Mouse (Mus musculus) telencephalon, adult 2 months (tissue): ENCODE results near the gene Fbxw11.
"Not testable (repeated sequence)": the region's sequence is repeated elsewhere in the genome, so short reads cannot be mapped to it uniquely, and the experiment has no call there.

Source experiments
- DNase-seq: peaks from one replicate; pipeline ENCODE4 v3.0.0-alpha.2; 2011; ENCODE audit warnings: low read depth, low spot score

Fbxw11 gene

DNA sequence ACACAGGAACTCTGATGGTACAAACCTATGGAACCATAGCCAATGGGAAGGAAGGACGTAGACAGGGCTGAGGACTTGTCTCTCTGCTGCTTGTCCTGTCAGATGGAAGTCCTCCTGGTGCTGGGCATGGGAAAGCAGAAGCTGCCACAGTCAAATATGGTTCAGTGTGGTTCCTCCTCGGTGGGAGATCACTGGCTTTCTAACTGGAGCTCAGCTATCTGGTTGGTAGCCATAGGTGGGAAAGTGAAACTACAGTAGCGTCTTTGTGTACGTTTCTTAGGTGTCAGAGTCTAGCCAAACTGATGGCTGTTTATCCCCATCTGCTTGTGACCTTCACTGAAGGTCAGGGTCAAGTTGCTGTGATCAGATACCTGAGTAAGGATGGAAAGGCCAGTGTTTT is 29.0 kb downstream of the Fbxw11 start:
- DNase-seq: no peak

GRCm38 (mm10) chr11:32676777-32677176 is 34.3 kb downstream of the Fbxw11 start:
- peak; percentile 74 for DNase-seq

GRCm38 (mm10) chr11:32677811-32678210 is 35.3 kb downstream of the Fbxw11 start:
- DNase-seq: no peak

DNA sequence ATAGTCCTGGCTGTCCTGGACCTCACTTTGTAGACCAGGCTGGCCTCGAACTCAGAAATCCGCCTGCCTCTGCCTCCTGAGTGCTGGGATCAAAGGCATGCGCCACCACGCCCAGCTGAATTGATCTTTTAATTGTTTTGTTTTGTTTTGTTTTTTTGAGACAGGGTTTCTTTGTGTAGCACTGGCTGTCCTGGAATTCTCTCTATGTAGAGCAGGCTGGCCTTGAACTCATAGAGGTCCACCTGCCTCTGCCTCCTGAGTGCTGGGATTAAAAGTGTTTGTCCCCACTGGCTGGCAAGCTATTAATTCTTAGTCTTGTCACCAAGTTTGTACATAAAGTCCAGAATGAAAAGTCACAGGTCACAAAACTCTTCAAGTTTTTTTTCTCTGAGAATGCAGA is 36.6 kb downstream of the Fbxw11 start:
- DNase-seq: not testable (repeated sequence)

DNA sequence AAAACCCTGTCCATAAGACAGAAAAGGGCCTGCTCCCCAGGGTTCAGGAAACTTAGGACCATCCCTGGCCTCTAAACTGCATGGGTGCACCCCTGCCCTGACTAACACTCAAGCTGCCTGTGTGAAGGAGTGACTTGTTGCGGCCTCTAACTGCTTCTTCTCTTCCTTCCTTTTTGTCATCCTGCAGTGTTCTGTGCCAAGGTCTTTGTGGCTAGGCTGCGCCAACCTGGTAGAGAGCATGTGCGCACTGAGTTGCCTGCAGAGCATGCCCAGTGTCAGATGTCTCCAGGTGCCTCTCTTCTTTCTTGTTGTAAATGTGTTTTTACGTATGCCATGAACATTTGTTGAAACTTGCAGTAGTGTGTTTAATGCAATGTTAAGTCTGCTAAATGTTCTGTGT is 37.5 kb downstream of the Fbxw11 start:
- no peak for DNase-seq

DNA sequence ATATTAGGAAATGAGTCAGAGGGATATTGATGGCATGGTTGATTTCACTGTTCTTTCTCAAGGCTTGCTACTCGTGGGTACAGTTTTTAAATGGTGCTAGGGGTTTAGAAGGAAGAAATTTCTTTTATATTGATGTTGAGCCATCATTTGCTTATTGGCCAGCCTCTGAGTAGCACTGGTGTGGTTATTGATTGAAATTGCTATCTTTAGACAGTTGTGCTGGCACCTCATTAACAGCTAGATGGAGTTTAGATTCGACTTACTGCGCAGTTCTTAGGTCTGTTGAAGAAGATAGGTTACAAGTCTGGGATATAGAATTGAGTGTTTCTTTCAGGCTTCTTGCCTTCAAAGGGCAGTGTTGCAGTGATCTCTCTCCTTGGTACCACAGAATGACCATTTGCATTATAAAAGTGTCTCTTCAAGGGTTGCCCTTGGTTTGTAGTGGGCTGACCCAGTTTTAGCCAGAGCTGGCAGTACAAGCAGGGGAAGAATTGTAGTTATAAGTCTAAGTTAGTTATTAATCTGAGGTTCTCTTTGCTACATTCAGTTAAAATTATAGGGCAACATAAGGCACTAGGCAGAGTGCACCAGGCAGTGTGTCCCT is 38.8 kb downstream of the Fbxw11 start:
- DNase-seq: no peak

DNA sequence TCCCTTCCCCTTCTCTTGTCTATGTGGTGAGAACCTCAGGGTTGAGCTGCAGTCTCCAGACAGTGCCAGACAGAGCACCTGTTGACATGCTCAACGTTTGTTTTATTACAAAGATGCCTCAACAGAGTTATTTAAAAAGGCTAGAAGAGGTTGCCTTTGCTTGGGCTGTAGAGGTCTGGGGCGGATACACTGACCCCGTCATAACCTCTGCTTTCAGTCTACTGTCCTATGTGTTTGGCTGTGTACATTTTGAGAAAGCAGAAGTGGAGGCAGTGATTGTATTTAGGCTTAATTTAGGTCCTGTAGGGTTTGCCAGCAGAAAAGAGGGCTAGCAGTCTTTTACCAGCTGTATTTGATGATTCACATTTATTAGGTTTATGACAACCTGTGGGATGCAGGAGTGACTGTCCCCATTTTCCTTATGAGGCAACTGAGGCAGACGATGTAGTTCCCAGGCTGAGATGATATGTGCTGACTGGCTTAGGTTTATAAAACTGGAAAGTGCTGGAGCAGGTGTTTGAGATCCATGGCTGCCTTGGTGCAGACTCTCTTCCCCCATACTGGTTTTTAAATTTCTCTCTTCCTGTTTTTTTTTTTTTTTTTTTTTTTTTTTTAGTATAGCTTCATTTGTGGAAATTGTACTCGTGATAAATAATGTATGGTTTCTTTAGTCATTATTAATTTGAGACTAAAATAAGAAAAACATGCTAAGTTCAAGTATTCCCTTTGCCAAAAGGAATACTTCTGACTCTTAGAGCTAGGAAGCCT is 40.0 kb downstream of the Fbxw11 start:
- DNase-seq: no peak

- no peak for DNase-seq
Measured at GRCm38 (mm10) chr11:32684690-32685254, 42.2 kb downstream of the Fbxw11 start.

DNA sequence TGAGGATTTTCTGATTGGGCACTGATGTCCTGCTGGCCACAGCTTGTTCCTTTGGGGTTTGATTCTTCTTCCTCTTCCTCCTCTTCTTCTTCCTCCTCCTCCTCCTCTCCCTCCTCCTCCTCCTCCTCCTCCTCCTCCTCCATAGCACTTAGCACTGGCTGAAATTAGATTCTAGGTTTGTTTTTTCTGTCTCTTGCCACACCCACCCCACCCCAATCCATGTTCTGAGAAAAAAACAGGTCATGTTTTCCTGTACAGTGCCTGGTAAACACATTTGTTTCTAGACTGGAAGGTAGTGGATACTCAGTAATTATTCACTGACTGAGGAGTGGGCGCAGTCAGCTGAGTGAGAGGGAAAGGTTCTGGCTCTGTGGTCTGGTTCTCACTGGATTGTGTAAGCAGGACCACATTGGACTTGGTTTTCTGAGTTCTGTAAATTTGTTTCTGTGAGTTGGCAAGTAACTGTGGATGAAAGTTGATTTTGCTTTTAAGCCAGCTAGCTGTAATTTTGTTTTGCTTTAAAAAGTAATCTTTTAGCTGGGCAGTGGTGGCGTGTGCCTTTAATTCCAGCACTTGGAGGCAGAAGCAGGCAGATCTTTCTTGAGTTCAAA is 45.8 kb downstream of the Fbxw11 start:
- no peak for DNase-seq

DNA sequence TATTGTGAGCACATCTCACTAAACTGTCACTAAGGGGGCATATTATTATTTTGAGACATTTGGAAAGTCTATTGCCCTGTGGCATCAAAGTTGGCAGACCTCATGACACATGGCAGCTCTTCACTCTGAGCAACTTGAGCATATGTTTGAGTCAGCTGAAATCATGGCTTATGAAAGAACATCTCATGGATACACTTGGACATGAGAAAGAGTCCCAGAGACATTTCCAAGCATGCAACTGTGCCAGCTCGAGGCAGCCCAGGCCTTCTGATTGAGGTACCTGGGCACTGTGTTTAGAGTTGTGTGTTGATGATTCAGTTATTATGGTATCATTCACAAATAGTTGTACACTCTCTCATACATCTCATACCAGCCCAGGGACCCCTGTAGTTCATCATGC is 47.0 kb downstream of the Fbxw11 start:
- no peak for DNase-seq

- no peak for DNase-seq
Measured at GRCm38 (mm10) chr11:32692834-32693233, 50.3 kb downstream of the Fbxw11 start.

DNA sequence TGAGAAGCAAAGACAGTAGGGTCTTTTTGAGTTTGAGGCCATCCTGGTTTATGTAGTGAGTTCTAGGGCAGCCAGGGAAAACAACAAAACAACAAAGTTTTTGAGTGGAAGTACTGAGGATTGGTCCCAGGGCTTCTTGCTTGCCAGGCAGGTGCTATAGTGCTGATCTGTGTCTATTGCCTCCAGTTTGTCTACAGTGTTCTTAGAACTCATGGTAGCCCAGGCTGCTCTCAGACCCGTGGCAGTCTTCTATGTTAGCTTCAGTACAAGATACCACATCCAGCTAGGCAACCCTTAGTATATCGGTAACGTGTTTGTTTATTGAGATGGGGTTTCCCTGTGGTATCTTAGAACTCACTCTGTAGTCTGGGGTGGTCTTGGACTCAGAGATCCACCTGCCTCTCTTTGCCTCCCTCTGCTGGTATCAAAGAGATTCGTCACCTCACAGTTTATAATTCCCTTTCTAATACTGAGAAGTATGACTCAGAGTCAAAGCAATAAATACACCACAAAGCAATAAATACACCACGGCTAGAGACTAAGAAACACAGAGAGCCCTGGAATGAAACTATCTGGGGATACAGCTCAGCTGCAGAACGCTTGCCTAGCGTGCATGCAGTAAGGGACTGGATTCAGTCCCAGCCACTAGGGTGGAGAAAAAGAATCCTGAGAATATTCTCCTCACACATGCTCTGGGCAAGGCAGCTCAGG is 51.1 kb downstream of the Fbxw11 start:
- DNase-seq: peak; percentile 34

DNA sequence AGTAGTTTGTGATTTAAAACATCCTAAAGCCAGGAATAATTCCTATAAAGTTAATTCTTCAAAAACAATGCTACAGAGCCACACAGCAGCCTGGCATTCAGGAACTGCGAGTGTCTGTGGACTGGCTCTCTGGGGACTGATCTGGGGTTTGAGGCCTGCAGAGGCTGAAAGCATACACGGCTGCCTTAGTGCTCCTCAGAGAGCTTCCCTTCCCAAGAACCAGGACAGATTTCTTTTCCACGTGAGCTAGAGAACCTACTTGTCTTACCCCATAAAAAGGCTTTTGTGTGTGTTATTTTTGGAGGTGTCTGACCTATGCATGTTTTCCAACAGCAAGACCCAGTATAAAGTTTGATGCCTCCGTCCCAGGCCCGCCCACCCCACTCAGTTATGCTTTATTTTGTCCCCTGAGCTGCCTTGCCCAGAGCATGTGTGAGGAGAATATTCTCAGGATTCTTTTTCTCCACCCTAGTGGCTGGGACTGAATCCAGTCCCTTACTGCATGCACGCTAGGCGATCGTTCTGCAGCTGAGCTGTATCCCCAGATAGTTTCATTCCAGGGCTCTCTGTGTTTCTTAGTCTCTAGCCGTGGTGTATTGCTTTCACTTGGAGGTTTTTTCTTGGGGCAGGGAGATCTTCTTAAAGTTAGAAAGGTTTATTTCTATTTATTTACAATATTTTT is 51.9 kb downstream of the Fbxw11 start:
- DNase-seq: not testable (repeated sequence)

- DNase-seq: no peak
Measured at GRCm38 (mm10) chr11:32696446-32697090, 54.0 kb downstream of the Fbxw11 start.

DNA sequence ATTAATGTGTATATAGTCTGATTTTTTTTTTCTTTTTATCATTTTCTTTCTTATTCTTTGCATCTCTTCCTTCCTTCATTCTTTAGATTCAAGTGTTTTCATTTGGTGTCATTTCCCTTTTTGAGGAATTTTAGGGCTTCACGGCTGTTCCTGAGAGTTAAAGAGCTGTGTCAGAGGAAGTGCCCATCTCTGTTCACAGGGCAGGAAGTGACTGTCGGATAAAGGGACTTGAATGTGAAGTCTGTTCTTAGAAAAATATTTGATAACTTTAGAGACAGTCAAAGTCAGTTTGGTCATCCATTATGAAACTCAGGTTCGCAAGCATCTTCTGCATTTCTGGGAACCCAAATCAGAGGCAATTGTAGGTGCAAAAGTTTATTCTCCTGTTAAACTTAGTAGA is 55.2 kb downstream of the Fbxw11 start:
- no peak for DNase-seq

DNA sequence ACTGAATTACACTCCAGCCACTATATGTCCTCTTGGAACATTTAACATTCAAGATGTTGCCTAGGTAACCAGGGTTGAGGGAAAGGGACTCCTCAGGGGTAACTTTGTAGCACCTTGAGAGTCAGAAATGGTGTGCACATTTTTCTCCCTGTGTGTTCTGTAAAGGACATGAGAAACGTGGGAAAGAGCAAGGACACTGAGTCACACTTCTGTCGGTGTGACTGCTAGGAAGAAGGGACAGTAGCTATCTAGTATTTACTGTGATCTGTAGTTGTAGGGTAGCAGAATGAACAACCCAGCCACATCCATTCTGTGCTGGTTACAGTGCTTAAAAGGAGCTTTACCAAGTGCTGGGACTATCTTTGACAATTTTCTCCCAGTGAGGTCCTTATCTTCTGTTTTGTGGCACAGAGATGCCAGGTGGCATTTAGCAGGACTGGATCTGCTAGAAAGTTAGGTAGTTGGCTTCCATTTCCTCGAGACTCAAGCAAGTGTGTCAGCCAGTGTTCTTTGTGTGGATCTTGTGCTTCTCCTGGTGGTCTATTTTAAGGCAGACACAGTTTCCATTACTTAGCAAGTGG is 57.5 kb downstream of the Fbxw11 start:
- no peak for DNase-seq

DNA sequence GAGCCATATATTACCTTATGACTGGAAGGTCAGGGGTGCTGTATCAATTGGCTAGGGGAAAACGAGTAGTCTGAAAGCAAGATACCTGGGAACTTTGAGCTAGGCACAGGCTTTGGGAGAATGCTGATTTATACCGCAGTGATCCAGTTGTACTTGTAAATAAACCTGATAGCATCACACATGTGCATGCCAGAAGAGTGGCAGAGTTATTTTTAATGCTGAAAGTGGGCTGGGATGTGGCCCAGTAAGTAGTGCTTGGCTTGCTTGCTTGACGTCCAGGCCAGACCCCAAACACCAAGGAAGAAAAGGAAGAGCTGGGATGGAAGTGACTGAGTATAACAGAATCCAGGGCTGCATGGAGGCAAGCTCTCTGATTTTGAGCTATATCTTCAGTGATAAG is 59.0 kb downstream of the Fbxw11 start:
- DNase-seq: no peak

- no peak for DNase-seq
Measured at GRCm38 (mm10) chr11:32704241-32704890, 61.8 kb downstream of the Fbxw11 start.

- DNase-seq: no peak
Measured at GRCm38 (mm10) chr11:32706406-32706993, 64.0 kb downstream of the Fbxw11 start.

DNA sequence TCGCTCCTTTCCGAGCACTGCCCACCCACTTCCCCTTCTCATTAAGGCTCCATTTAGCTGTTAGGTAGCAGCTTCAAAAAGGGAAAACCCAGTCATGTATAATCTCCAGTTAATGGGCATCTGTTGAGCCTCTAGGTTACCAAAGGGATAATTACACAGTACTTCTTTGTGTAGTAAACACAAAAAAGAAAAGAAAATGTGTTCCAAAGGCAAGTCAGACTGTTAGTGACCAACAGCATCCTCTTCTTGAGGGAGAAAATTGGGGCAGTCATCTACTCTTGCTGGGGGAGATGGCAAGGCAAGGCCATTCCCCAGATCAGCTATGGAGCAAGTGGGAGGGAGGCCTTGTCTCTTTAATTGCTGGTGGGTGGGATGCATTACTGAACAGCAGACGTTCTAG is 65.0 kb downstream of the Fbxw11 start:
- DNase-seq: no peak
